Mouse (Mus musculus) urinary bladder, postnatal 14 days (tissue): ENCODE measurements around the gene Hykk.
A peak's percentile ranks its signal among the peaks of the same experiment; 100 is the strongest.

Source experiments
- DNase-seq: peaks from one replicate; pipeline ENCODE4 v3.0.0; 2021; ENCODE audit warnings: low spot score

Gene Hykk

GRCm38 (mm10) chr9:54981291-54982191 is 64.5 kb downstream of the Hykk start:
- DNase-seq, result peak; percentile 20

GRCm38 (mm10) chr9:54982401-54982800 is 65.3 kb downstream of the Hykk start:
- DNase-seq, result no peak

GRCm38 (mm10) chr9:54990362-54990761 is 73.3 kb downstream of the Hykk start:
- no peak for DNase-seq

GRCm38 (mm10) chr9:54994381-54994780 is 77.3 kb downstream of the Hykk start:
- DNase-seq, result no peak

GRCm38 (mm10) chr9:54995645-54996044 is 78.6 kb downstream of the Hykk start:
- no peak for DNase-seq
